Mouse (Mus musculus) heart, adult 2 months (tissue): ENCODE data around the gene Figla. TPM values are rescaled to one million over a fixed set of nuclear protein-coding genes. Genes with fewer than 3 reads are reported as not detected.

Experiments used
- DNase-seq, 2 experiments: peaks; one replicate each; pipeline ENCODE4 v3.0.0; 2021
- H3K27ac ChIP-seq: fragments of 200-600 bp; 2 replicates; pipeline ENCODE4 v1.8.1; 2022
- H3K27me3 ChIP-seq: fragments of 200-500 bp; 2 replicates; pipeline ENCODE4 v1.6.1; 2012; ENCODE audit warnings: mild to moderate bottlenecking, low read length, inconsistent platforms, mixed read lengths; ENCODE audit not compliant: control insufficient read depth, insufficient read depth
- H3K36me3 ChIP-seq: fragments of 200-500 bp; 2 replicates; pipeline ENCODE4 v1.6.1; 2012; ENCODE audit warnings: low read length, inconsistent platforms; ENCODE audit not compliant: control insufficient read depth, insufficient read depth
- H3K4me1 ChIP-seq: fragments of 200-500 bp; 2 replicates; pipeline ENCODE4 v1.6.1; 2011; ENCODE audit warnings: low read length; ENCODE audit not compliant: control insufficient read depth, insufficient read depth
- H3K4me3 ChIP-seq: fragments of 200-600 bp; 2 replicates; pipeline ENCODE4 v1.8.1; 2022
- H3K79me2 ChIP-seq: fragments of 200-500 bp; replicated peaks from 2 replicates; pipeline ENCODE4 v1.6.1; 2012; ENCODE audit warnings: mild to moderate bottlenecking, inconsistent platforms, low read length, moderate library complexity, mixed read lengths; ENCODE audit not compliant: control insufficient read depth, insufficient read depth
- H3K9ac ChIP-seq: fragments of 200-500 bp; 2 replicates; pipeline ENCODE4 v1.6.1; 2012; ENCODE audit warnings: low read depth, mild to moderate bottlenecking, control low read depth, inconsistent platforms, low read length, mixed read lengths
- CTCF ChIP-seq: fragments of 200-600 bp; IDR thresholded peaks from 2 replicates; pipeline ENCODE4 v1.8.1; 2022; ENCODE audit warnings: antibody characterized with exemption, mild to moderate bottlenecking, moderate library complexity
- EP300 ChIP-seq: fragments of 200-500 bp; IDR thresholded peaks from 2 replicates; pipeline ENCODE4 v1.6.1; 2011; ENCODE audit warnings: low read depth, low read length, control low read depth; ENCODE audit not compliant: insufficient read depth
- POLR2A ChIP-seq: fragments of 200-500 bp; IDR thresholded peaks from 2 replicates; pipeline ENCODE4 v1.6.1; 2011; ENCODE audit warnings: mild to moderate bottlenecking, low read depth, low read length, control low read depth; ENCODE audit not compliant: insufficient read depth
- WGBS: fragments of 180-500 bp; shearing (Covaris S2); methylation state at CpG from one replicate; pipeline ENCODE4 v1.1.7; 2018; 5-methylcytosine and 5-hydroxymethylcytosine counted together
- intact Hi-C: fragments of 180-260 bp; cut with DNase I; formaldehyde crosslinking; loops from one replicate; pipeline ENCODE4 v1.15.1; 2025
- polyA plus RNA-seq: library from polyadenylated mRNA; depleted of rRNA; stranded (reverse); fragments of >200 nt; gene quantifications from 2 replicates; pipeline ENCODE4 v1.2.3, GENCODE M21; 2012
- total RNA-seq, 2 experiments: library from RNA; stranded (reverse); gene quantifications; 2 replicates each; pipeline ENCODE4 v1.2.3; 2021

The Figla gene
- total and polyA plus RNA-seq, 3 experiments = not detected

- intact Hi-C loops = no loop called here
- WGBS = 87% methylated on average over 3 of the region's 3 CpGs
Measured at GRCm38 (mm10) chr6:86060170-86060569, 44.2 kb downstream of the Figla start.

GRCm38 (mm10) chr6:86062226-86062625, 46.3 kb downstream of the Figla start:
- Histone ChIP-seq H3K79me2 (no peaks in the 10 kb centered on the region), H3K4me1 (no peaks in the 10 kb centered on the region), H3K9ac (no peak overlapping the region), H3K27me3 (no peaks in the 10 kb centered on the region), H3K36me3 (no peaks in the 10 kb centered on the region), H3K27ac (no peak overlapping the region), H3K4me3 (no peak overlapping the region)
- DNase-seq = no peak
- WGBS = 33% methylated on average over 5 of the region's 5 CpGs
- TF ChIP-seq EP300 (no peak), POLR2A (no peak), CTCF (no peak)
- intact Hi-C loops = no loop called here

More at GRCm38 (mm10) chr6:86060170-86060569, 44.2 kb downstream of the Figla start:
- Histone ChIP-seq H3K4me3 (no peak overlapping the region), H3K9ac (no peak overlapping the region), H3K27ac (no peak overlapping the region), H3K79me2 (no peaks in the 10 kb centered on the region), H3K36me3 (no peaks in the 10 kb centered on the region), H3K27me3 (no peaks in the 10 kb centered on the region), H3K4me1 (no peaks in the 10 kb centered on the region)
- TF ChIP-seq EP300 (no peak), CTCF (no peak), POLR2A (no peak)
- DNase-seq = no peak

- H3K36me3 ChIP-seq = no peaks in the 10 kb centered on the region
- no peaks in the 10 kb centered on the region for H3K4me1 ChIP-seq
- H3K27me3 ChIP-seq = no peaks in the 10 kb centered on the region
- no peak for DNase-seq
- TF ChIP-seq EP300 (no peak), CTCF (no peak), POLR2A (no peak)
- no peak overlapping the region for H3K27ac ChIP-seq
- H3K79me2 ChIP-seq = no peaks in the 10 kb centered on the region
- intact Hi-C loops = no loop called here
- H3K4me3 ChIP-seq = no peak overlapping the region
- no peak overlapping the region for H3K9ac ChIP-seq
- 86% methylated on average over 2 of the region's 2 CpGs for WGBS
Measured at GRCm38 (mm10) chr6:86062684-86063083, 46.7 kb downstream of the Figla start.

GRCm38 (mm10) chr6:86064318-86065016, 48.5 kb downstream of the Figla start:
- TF ChIP-seq CTCF = no peak
- TF ChIP-seq POLR2A = no peak
- no peak for TF ChIP-seq EP300
- 54% methylated on average over 6 of the region's 6 CpGs for WGBS
- intact Hi-C loops = no loop called here

GRCm38 (mm10) chr6:86066727-86067126, 50.8 kb downstream of the Figla start:
- Histone ChIP-seq H3K36me3 (no peaks in the 10 kb centered on the region), H3K4me3 (no peak overlapping the region), H3K27me3 (no peaks in the 10 kb centered on the region), H3K9ac (no peak overlapping the region), H3K79me2 (no peaks in the 10 kb centered on the region), H3K4me1 (no peaks in the 10 kb centered on the region), H3K27ac (no peak overlapping the region)
- intact Hi-C loops = no loop called here
- DNase-seq = no peak
- no peak for TF ChIP-seq POLR2A
- TF ChIP-seq CTCF = no peak
- no peak for TF ChIP-seq EP300
- WGBS = 79% methylated on average over 6 of the region's 6 CpGs

More at GRCm38 (mm10) chr6:86064318-86065016, 48.5 kb downstream of the Figla start:
- H3K36me3 ChIP-seq = no peaks in the 10 kb centered on the region
- no peak for DNase-seq
- no peaks in the 10 kb centered on the region for H3K4me1 ChIP-seq
- no peak overlapping the region for H3K27ac ChIP-seq
- H3K4me3 ChIP-seq = no peak overlapping the region
- no peaks in the 10 kb centered on the region for H3K79me2 ChIP-seq
- no peaks in the 10 kb centered on the region for H3K27me3 ChIP-seq
- no peak overlapping the region for H3K9ac ChIP-seq

GRCm38 (mm10) chr6:86067145-86067544, 51.2 kb downstream of the Figla start:
- DNase-seq = no peak
- no peak overlapping the region for H3K9ac ChIP-seq
- H3K27me3 ChIP-seq = no peaks in the 10 kb centered on the region
- H3K27ac ChIP-seq = no peak overlapping the region
- H3K36me3 ChIP-seq = no peaks in the 10 kb centered on the region
- no peaks in the 10 kb centered on the region for H3K4me1 ChIP-seq
- intact Hi-C loops = no loop called here
- H3K4me3 ChIP-seq = no peak overlapping the region
- WGBS = 54% methylated on average over 5 of the region's 5 CpGs
- no peaks in the 10 kb centered on the region for H3K79me2 ChIP-seq
- no peak for TF ChIP-seq CTCF
